Mouse (Mus musculus): ENCODE measurements around the gene Limk1. TPM values are rescaled to one million over a fixed set of nuclear protein-coding genes. Genes with fewer than 3 reads are reported as not detected.
A peak's percentile ranks its signal among the peaks of the same experiment; 100 is the strongest.

Limk1 gene
- polyA plus RNA-seq, 1 experiment from 2014 or later, result 5.4 TPM

GRCm38 (mm10) chr5:134638461-134639268 lies 49.7 kb downstream of the Limk1 start:
- Histone ChIP-seq H3K27ac (replicated peaks; ENCODE audit: low read depth, low read length) (peak overlapping the region; percentile 91), H3K9me3 (ENCODE audit: control insufficient read depth, low read length) (no peaks in the 10 kb centered on the region), H3K4me2 (ENCODE audit: low read depth, severe bottlenecking) (peak overlapping the region; percentile 60), H3K36me3 (ENCODE audit: control insufficient read depth, insufficient read depth, low read length) (peaks cover 16% of the 10 kb centered on the region; the same call in 1 of the 2 replicates), H3K4me1 (ENCODE audit: control insufficient read depth, insufficient read depth, low read length) (peaks cover 6% of the 10 kb centered on the region), H3K27me3 (ENCODE audit: control insufficient read depth, insufficient read depth, low read length) (no peaks in the 10 kb centered on the region), H3K9ac (ENCODE audit: low read length) (peak overlapping the region; percentile 99), H3K4me3 (ENCODE audit: low read depth, low read length) (peak overlapping the region; percentile 85)
- WGBS, result under 1% methylated on average over 74 of the region's 85 CpGs
- DNase-seq (ENCODE audit: low spot score), result no peak
- peak; percentile 67 for ATAC-seq (ENCODE audit: insufficient number of reproducible peaks, low FRiP score, low TSS enrichment, low read depth)

GRCm38 (mm10) chr5:134637820-134638367 lies 50.5 kb downstream of the Limk1 start:
- H3K36me3 ChIP-seq (ENCODE audit: control insufficient read depth, insufficient read depth, low read length), result peaks cover 16% of the 10 kb centered on the region; the same call in 1 of the 2 replicates
- DNase-seq (ENCODE audit: low spot score) (no peak), ATAC-seq (ENCODE audit: insufficient number of reproducible peaks, low FRiP score, low TSS enrichment, low read depth) (no peak)
- no peaks in the 10 kb centered on the region for H3K27me3 ChIP-seq (ENCODE audit: control insufficient read depth, insufficient read depth, low read length)
- 25% methylated on average over 5 of the region's 5 CpGs for WGBS
- peak overlapping the region; percentile 85 for H3K4me3 ChIP-seq (ENCODE audit: low read depth, low read length)
- H3K9me3 ChIP-seq (ENCODE audit: control insufficient read depth, low read length), result no peaks in the 10 kb centered on the region
- peak overlapping the region; percentile 55 for H3K4me2 ChIP-seq (ENCODE audit: low read depth, severe bottlenecking)
- peak overlapping the region; percentile 99 for H3K9ac ChIP-seq (ENCODE audit: low read length)
- H3K27ac ChIP-seq (replicated peaks; ENCODE audit: low read depth, low read length), result no peak overlapping the region
- peaks cover 6% of the 10 kb centered on the region for H3K4me1 ChIP-seq (ENCODE audit: control insufficient read depth, insufficient read depth, low read length)

- no peak overlapping the region for H3K4me2 ChIP-seq (ENCODE audit: low read depth, severe bottlenecking)
- no peak overlapping the region for H3K9ac ChIP-seq (ENCODE audit: low read length)
- no peak for ATAC-seq (ENCODE audit: insufficient number of reproducible peaks, low FRiP score, low TSS enrichment, low read depth)
- H3K4me3 ChIP-seq (ENCODE audit: low read depth, low read length), result no peak overlapping the region
- WGBS, result 70% methylated on average over 2 of the region's 2 CpGs
- H3K36me3 ChIP-seq (ENCODE audit: control insufficient read depth, insufficient read depth, low read length), result peaks cover 21% of the 10 kb centered on the region; the same call in 1 of the 2 replicates
- no peaks in the 10 kb centered on the region for H3K27me3 ChIP-seq (ENCODE audit: control insufficient read depth, insufficient read depth, low read length)
- DNase-seq (ENCODE audit: low spot score), result no peak
- H3K4me1 ChIP-seq (ENCODE audit: control insufficient read depth, insufficient read depth, low read length), result peaks cover 4% of the 10 kb centered on the region
- no peaks in the 10 kb centered on the region for H3K9me3 ChIP-seq (ENCODE audit: control insufficient read depth, low read length)
- no peak overlapping the region for H3K27ac ChIP-seq (replicated peaks; ENCODE audit: low read depth, low read length)
These were observed 55.6 kb downstream of the Limk1 start for GRCm38 (mm10) chr5:134632841-134633240.

- no peak overlapping the region for H3K9ac ChIP-seq (ENCODE audit: low read length)
- no peaks in the 10 kb centered on the region for H3K4me1 ChIP-seq (ENCODE audit: control insufficient read depth, insufficient read depth, low read length)
- DNase-seq (ENCODE audit: low spot score) (no peak), ATAC-seq (ENCODE audit: insufficient number of reproducible peaks, low FRiP score, low TSS enrichment, low read depth) (no peak)
- no peaks in the 10 kb centered on the region for H3K27me3 ChIP-seq (ENCODE audit: control insufficient read depth, insufficient read depth, low read length)
- H3K4me3 ChIP-seq (ENCODE audit: low read depth, low read length), result no peak overlapping the region
- peaks cover 31% of the 10 kb centered on the region for H3K36me3 ChIP-seq (ENCODE audit: control insufficient read depth, insufficient read depth, low read length)
- no peaks in the 10 kb centered on the region for H3K9me3 ChIP-seq (ENCODE audit: control insufficient read depth, low read length)
- H3K27ac ChIP-seq (replicated peaks; ENCODE audit: low read depth, low read length), result no peak overlapping the region
- H3K4me2 ChIP-seq (ENCODE audit: low read depth, severe bottlenecking), result no peak overlapping the region
These were observed 57.6 kb downstream of the Limk1 start for GRCm38 (mm10) chr5:134630835-134631234.

- DNase-seq (ENCODE audit: low spot score) (no peak), ATAC-seq (ENCODE audit: insufficient number of reproducible peaks, low FRiP score, low TSS enrichment, low read depth) (no peak)
- no peak overlapping the region for H3K4me3 ChIP-seq (ENCODE audit: low read depth, low read length)
- H3K27me3 ChIP-seq (ENCODE audit: control insufficient read depth, insufficient read depth, low read length), result no peaks in the 10 kb centered on the region
- no peak overlapping the region for H3K27ac ChIP-seq (replicated peaks; ENCODE audit: low read depth, low read length)
- WGBS, result 83% methylated on average over 4 of the region's 4 CpGs
- H3K36me3 ChIP-seq (ENCODE audit: control insufficient read depth, insufficient read depth, low read length), result peaks cover 36% of the 10 kb centered on the region
- no peaks in the 10 kb centered on the region for H3K4me1 ChIP-seq (ENCODE audit: control insufficient read depth, insufficient read depth, low read length)
- no peaks in the 10 kb centered on the region for H3K9me3 ChIP-seq (ENCODE audit: control insufficient read depth, low read length)
- H3K4me2 ChIP-seq (ENCODE audit: low read depth, severe bottlenecking), result no peak overlapping the region
- no peak overlapping the region for H3K9ac ChIP-seq (ENCODE audit: low read length)
These were observed 58.9 kb downstream of the Limk1 start for GRCm38 (mm10) chr5:134629508-134629907.

- 95% methylated on average over 2 of the region's 2 CpGs for WGBS
These were observed 66.3 kb downstream of the Limk1 start for GRCm38 (mm10) chr5:134622069-134622468.

GRCm38 (mm10) chr5:134621099-134621640 lies 67.2 kb downstream of the Limk1 start:
- no peak for DNase-seq (ENCODE audit: low spot score)
- Histone ChIP-seq H3K27ac (replicated peaks; ENCODE audit: low read depth, low read length) (no peak overlapping the region), H3K4me2 (ENCODE audit: low read depth, severe bottlenecking) (no peak overlapping the region), H3K4me3 (ENCODE audit: low read depth, low read length) (no peak overlapping the region), H3K36me3 (ENCODE audit: control insufficient read depth, insufficient read depth, low read length) (peaks cover 56% of the 10 kb centered on the region), H3K9me3 (ENCODE audit: control insufficient read depth, low read length) (no peaks in the 10 kb centered on the region), H3K27me3 (ENCODE audit: control insufficient read depth, insufficient read depth, low read length) (no peaks in the 10 kb centered on the region), H3K9ac (ENCODE audit: low read length) (no peak overlapping the region), H3K4me1 (ENCODE audit: control insufficient read depth, insufficient read depth, low read length) (no peaks in the 10 kb centered on the region)
- 94% methylated on average over 16 of the region's 16 CpGs for WGBS
- no peak for ATAC-seq (ENCODE audit: insufficient number of reproducible peaks, low FRiP score, low TSS enrichment, low read depth)

More at GRCm38 (mm10) chr5:134622069-134622468, 66.3 kb downstream of the Limk1 start:
- no peak overlapping the region for H3K4me2 ChIP-seq (ENCODE audit: low read depth, severe bottlenecking)
- no peak overlapping the region for H3K4me3 ChIP-seq (ENCODE audit: low read depth, low read length)
- ATAC-seq (ENCODE audit: insufficient number of reproducible peaks, low FRiP score, low TSS enrichment, low read depth) (no peak), DNase-seq (ENCODE audit: low spot score) (no peak)
- H3K27me3 ChIP-seq (ENCODE audit: control insufficient read depth, insufficient read depth, low read length), result no peaks in the 10 kb centered on the region
- no peak overlapping the region for H3K27ac ChIP-seq (replicated peaks; ENCODE audit: low read depth, low read length)
- no peaks in the 10 kb centered on the region for H3K9me3 ChIP-seq (ENCODE audit: control insufficient read depth, low read length)
- peaks cover 59% of the 10 kb centered on the region for H3K36me3 ChIP-seq (ENCODE audit: control insufficient read depth, insufficient read depth, low read length)
- H3K4me1 ChIP-seq (ENCODE audit: control insufficient read depth, insufficient read depth, low read length), result no peaks in the 10 kb centered on the region
- H3K9ac ChIP-seq (ENCODE audit: low read length), result no peak overlapping the region

GRCm38 (mm10) chr5:134620457-134620856 lies 67.9 kb downstream of the Limk1 start:
- ATAC-seq (ENCODE audit: insufficient number of reproducible peaks, low FRiP score, low TSS enrichment, low read depth) (no peak), DNase-seq (ENCODE audit: low spot score) (no peak)
- no peaks in the 10 kb centered on the region for H3K9me3 ChIP-seq (ENCODE audit: control insufficient read depth, low read length)
- H3K4me2 ChIP-seq (ENCODE audit: low read depth, severe bottlenecking), result no peak overlapping the region
- no peak overlapping the region for H3K9ac ChIP-seq (ENCODE audit: low read length)
- no peak overlapping the region for H3K27ac ChIP-seq (replicated peaks; ENCODE audit: low read depth, low read length)
- no peaks in the 10 kb centered on the region for H3K4me1 ChIP-seq (ENCODE audit: control insufficient read depth, insufficient read depth, low read length)
- H3K36me3 ChIP-seq (ENCODE audit: control insufficient read depth, insufficient read depth, low read length), result peaks cover 50% of the 10 kb centered on the region
- no peaks in the 10 kb centered on the region for H3K27me3 ChIP-seq (ENCODE audit: control insufficient read depth, insufficient read depth, low read length)
- no peak overlapping the region for H3K4me3 ChIP-seq (ENCODE audit: low read depth, low read length)
- 94% methylated on average over 9 of the region's 9 CpGs for WGBS

All from limb, embryonic 11.5 days (tissue).